Mouse (Mus musculus): Measurements from ENCODE around the gene Mtif3.

Gene Mtif3

GRCm38 (mm10) chr5:146916273-146916672, 47.3 kb downstream of the Mtif3 start:
- DNase-seq (ENCODE audit: low read depth, low spot score): no peak

GRCm38 (mm10) chr5:146914088-146914766, 49.4 kb downstream of the Mtif3 start:
- DNase-seq (ENCODE audit: low read depth, low spot score): peak; percentile 53

GRCm38 (mm10) chr5:146913355-146913754, 50.2 kb downstream of the Mtif3 start:
- DNase-seq (ENCODE audit: low read depth, low spot score): no peak

GRCm38 (mm10) chr5:146912206-146912605, 51.4 kb downstream of the Mtif3 start:
- no peak for DNase-seq (ENCODE audit: low read depth, low spot score)

- DNase-seq (ENCODE audit: low read depth, low spot score): no peak
Observed at GRCm38 (mm10) chr5:146908629-146909028, 55.0 kb downstream of the Mtif3 start.

- DNase-seq (ENCODE audit: low read depth, low spot score): no peak
Observed at GRCm38 (mm10) chr5:146907533-146907932, 56.1 kb downstream of the Mtif3 start.

- DNase-seq (ENCODE audit: low read depth, low spot score): peak; percentile 74
Observed at GRCm38 (mm10) chr5:146905486-146906172, 58.0 kb downstream of the Mtif3 start.

GRCm38 (mm10) chr5:146904404-146904803, 59.2 kb downstream of the Mtif3 start:
- DNase-seq (ENCODE audit: low read depth, low spot score): peak; percentile 66
